Mouse (Mus musculus): ENCODE data around the gene Arhgap31. TPM values are rescaled to one million over a fixed set of nuclear protein-coding genes. Genes with fewer than 3 reads are reported as not detected.

The Arhgap31 gene
- total RNA-seq, 2 experiments from 2014 or later, result 34.8 to 48.2 TPM

DNA sequence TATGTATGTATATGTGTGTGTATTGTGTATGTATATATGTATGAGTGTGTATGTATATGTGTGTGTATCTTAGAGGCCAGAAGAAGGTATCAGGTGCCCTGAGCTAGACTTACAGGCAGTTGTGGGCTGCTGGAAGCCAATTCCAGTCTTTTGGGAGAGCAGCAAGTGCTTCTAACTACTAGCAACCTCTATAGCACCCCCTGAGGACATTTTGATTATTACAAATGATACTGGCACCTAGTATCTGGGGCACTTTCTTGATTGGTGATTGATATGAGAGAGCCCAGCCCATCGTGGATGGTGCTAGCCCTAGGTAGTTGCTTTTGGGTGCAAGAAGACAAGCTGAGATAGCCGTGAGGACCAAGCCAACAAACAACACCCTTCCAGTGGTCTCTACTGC is 90.8 kb downstream of the Arhgap31 start:
- no peak for DNase-seq (ENCODE audit: low spot score)
- intact Hi-C loops (cut with DNase I), result no loop called here

DNA sequence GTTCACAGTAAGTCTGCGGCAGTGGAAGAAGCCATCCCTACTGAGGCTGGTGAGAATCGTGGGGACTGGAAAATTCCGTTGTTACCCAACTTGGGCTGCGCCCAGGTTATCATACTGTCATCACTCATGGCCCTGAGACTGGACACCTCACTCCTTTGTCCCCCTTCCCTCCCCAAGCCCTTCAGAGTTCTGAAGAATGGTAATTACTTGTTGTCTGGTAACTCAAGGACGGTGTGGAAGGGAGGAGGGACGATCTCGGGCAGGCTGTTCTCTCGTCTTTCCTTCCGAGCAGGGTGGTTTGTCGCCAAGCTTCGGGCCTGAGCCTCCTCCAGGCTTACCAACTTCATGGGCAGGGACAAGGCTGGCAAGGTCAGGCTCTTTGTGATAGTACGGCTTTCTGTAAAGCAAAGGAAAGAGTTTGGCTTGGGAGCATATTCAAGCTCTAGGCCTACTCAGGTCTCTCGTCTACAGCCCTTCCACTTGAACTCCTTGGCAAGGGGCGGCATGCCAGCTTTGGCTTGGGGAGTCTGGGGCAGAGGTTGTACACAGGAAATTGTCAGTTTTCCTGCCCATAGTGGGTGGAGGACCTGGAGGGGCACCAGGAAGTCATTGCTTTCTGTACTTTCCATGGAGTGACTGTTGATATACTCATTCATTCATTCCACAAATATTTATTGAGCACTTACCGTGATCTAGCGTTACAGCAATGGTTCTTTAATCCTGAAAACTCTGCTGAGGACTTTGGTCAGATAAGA is 92.2 kb downstream of the Arhgap31 start:
- intact Hi-C loops (cut with DNase I), result no loop called here
- no peak for DNase-seq (ENCODE audit: low spot score)

DNA sequence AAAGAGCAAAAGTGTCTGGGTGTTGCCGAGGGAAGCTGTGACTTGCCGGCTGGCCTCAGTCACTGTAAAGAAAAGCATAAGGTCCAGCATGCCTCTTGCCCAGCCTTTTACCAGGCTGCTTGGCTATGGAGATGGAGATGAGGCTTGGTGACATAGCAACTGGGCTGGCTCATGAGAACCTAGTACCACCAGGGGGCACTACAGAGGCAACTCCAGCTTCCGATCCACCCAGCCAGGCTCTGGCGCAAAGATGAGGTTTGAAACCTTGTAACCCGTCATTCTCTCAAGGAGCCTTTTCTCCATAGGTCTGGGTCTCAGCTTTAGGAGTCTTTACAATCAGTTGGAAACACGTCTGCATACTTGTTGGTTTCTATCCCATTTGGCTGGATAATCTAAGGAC is 94.0 kb downstream of the Arhgap31 start:
- intact Hi-C loops (cut with DNase I), result loop anchor here (5.0 kb wide), 1 partner anchor 193 kb away; no protein-coding TSS in a partner anchor
- DNase-seq (ENCODE audit: low spot score), result peak; percentile 47

DNA sequence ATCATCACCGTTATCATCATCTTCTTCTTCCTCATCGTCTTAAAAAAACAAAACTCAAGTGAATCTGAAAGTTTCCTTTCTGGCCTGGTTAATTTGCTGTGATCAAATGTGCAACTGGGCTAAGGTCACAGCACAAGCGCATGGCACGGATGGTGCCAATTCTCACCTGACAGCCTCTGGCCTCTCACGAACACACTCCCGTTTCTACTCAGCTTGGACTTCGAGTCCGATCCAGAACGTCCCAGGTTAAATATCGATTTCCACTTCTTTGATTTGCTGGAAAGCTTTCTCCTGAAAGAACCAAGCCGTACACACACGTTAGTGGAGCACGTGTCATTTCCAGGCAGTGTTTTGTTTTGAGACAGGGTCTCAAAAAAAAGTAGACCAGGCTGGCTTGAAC is 95.1 kb downstream of the Arhgap31 start:
- DNase-seq (ENCODE audit: low spot score), result no peak
- intact Hi-C loops (cut with DNase I), result loop anchor here (5.0 kb wide), 1 partner anchor 194 kb away; no protein-coding TSS in a partner anchor

DNA sequence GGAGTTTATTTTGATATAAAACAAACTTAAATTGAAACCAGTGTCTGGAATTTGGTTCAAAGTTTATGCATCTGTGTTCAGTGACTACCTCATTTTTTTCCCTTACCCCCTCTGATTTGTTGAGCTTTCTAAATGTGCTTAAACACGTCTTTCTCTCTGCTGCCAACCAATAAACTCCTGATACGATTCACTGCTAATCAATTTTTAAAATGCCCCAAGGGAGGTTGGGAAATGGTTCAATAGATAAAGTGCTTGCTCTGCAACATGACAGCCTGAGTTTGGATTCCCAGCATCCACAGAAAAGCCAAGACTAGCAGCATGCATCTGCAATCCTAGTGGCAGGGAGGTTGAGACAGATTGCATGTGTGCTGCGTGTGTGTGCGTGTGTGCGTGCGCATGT is 99.4 kb downstream of the Arhgap31 start:
- intact Hi-C loops (cut with DNase I), result loop anchor here (5.0 kb wide), 1 partner anchor 51 kb away; no protein-coding TSS in a partner anchor
- no peak for DNase-seq (ENCODE audit: low spot score)

DNA sequence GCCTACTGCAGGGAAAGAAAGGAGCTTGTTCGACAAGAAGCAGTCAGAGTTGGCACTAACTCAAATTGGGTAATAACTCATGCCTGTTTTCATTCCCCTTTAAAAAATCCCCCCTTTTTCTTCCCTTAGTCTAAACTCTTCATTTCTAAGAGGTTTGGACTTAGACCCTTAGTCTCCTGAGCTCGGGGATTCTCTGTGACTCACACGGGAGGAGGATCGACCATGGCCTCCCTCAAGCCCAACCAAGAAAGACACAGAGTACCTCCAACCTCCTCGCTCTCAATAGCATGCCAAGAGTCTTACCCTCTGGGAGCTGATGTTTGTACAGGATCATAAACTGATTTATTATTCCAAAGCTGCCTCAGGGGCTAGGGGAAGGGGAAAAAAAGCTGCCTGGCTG is 100.4 kb downstream of the Arhgap31 start:
- intact Hi-C loops (cut with DNase I), result loop anchor here (5.0 kb wide), 1 partner anchor 50 kb away; no protein-coding TSS in a partner anchor
- DNase-seq (ENCODE audit: low spot score), result no peak

DNA sequence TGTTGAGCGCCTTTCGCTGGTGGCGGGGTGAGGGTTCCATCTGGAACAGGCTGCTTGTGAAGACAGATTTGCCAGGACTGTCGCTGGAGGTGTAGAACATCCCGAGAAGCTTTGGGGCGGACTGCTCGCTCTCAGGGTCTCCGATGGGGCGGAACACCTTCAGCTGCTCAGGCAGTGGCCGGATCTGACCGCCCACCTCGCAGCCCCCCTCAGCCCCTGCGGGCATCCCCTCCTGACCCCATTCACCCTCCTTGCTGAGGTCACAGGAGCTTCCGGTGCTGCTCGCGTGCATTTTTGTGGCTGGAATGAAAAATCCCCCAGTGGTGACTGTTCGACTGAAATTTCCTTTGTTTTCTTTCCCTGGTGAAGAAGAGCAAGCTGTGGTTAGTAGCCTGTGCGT is 104.0 kb downstream of the Arhgap31 start:
- intact Hi-C loops (cut with DNase I), result no loop called here
- no peak for DNase-seq (ENCODE audit: low spot score)

DNA sequence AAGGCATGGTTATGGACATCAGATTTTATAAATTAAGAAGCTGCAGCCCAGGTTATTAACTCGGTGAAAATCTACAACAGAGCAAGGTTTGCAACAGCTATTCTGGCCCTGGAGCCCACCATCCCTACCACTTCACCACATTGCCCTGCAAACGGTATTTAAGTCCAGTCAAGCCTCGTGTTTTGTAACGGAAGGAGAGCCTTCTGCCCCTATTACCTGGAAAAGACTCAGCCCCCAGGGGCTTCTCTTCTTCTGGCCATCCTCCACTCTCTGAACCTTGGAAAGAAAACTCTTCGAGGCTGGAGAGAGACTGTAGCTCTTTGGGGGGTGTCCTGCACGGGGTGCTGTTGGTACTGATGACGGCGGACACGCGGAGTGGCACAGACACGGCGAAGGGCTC is 104.4 kb downstream of the Arhgap31 start:
- intact Hi-C loops (cut with DNase I), result no loop called here
- DNase-seq (ENCODE audit: low spot score), result no peak

DNA sequence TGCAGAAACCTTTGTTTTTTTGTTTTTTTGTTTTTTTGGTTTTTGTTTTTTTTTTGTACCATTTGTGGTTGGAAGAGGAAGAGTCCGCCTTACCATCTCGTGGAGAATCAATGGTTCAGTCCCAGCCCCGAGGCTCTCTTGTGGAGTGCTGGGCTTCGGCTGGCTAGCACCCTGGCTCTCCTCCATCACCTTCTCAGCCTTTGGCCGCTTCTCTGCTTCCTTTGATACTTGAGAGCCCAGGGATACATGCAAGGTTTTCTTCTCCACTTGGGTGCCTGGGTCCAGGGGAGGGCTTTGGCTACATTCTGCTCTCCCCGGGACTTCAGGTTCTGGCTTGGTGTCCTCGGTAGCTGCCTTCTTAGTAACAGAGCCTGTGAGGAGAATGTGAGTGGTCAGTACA is 106.6 kb downstream of the Arhgap31 start:
- no peak for DNase-seq (ENCODE audit: low spot score)
- intact Hi-C loops (cut with DNase I), result no loop called here

DNA sequence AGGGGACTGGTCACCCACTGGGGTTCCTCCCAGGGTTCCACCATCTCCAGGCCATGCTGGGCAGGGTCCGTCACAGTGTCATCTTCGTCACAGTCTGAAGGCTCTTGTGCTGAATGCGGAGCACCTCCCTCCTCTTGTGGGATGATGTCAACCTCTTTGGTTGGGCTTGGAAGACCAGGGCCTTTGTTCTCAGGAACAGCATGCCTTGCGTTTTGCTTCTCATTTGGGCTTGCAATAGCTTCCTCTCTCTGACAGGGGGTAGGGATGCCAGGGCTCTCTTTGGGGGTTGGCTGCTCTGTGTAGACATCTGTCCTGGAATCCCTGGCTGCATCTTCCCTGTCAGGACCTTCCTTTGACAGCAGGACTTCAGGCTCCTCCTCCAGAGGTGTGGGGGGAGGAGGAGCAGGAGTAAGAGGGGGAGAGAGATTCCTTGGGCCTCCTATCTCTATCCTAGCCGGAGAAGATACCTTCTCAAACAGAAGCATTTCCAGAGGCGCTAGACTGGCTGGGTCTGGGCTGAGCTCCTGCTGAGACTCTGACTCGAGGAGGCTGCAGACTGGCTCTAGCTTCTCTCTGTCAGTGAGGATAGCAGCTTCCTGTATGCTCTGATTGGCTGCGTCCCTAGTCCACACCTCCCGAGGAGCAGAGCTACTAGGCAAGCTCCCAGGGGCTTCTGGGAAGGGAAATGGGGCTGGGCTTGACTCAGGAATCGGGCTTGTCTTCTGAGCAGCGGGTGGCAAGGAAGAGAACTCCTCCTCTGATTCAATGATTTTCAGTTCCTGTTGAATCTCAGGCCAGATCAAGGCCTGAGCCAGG is 109.9 kb downstream of the Arhgap31 start:
- DNase-seq (ENCODE audit: low spot score), result peak; percentile 46
- intact Hi-C loops (cut with DNase I), result no loop called here

DNA sequence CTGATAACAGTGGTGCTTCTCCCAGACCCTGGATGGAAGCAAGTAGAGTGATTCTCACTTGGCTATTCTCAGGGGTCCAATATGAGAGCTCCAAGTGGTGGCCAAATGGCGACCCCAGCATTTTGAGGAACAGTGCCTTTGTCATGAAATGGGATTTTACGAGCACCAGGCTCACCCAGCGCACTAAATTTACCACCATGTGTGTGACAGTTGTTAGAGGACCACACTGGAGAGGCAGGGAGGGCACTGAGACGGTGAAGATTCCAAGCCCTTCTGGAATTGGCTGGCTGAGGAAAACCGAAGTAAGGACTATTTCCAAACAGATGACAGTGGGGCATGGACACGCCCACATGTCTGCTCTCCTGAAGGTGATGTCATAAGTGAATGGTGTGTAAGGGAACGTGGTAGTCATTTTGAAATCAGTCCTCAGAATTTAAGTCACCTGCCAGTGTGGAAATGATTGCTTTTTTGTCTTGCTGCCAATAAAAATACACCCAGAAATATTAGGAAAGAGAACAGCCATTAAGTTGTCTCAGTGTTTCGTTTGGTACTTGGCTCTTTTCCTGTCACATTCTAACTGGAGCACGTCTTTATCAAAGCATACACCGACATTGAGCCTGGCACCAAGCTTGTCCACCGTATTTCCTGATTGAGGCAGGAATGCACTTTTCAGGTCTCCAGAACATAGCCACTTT is 113.9 kb downstream of the Arhgap31 start:
- DNase-seq (ENCODE audit: low spot score), result no peak
- intact Hi-C loops (cut with DNase I), result no loop called here

DNA sequence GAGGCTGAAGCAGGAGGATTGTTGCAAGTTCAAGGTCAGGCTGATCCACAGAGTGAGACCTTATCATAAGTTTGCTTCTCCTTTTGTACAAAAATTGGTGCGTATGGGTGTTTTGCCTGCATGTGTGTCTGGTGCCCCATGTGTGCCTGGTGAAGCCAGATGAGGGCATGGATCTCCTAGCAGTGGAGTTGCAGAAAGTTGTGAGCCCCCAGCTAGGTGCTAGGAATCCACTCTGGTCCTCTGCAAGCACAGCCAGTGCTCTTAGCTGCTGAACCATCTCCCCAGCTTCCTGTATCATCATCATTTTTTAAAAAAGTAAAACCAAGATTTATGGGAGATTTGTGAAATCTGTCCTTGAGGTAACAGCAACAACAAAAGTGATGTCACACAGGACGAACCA is 116.4 kb downstream of the Arhgap31 start:
- DNase-seq (ENCODE audit: low spot score), result no peak

DNA sequence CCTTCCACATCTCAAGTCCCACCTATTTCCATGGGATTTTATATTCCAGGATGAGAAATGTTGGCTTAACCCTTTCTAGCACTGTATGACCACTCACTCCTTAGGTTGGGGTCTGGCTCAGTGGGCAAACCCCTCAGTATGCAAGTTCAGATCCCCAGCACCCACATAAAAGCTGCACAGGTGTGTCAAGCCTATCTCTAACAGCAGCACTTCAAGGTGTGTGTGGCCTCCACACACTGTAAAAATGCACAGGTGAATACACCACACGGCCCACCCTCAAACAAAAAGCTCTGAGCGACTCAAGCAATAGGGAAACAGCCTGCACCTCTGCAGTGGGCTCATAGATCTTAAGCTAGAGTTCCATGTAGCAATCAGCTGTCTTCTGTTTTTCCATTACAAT is 117.0 kb downstream of the Arhgap31 start:
- intact Hi-C loops (cut with DNase I), result no loop called here
- DNase-seq (ENCODE audit: low spot score), result no peak

More for the DNA sequence above, 116.4 kb downstream of the Arhgap31 start:
- intact Hi-C loops (cut with DNase I), result no loop called here

DNA sequence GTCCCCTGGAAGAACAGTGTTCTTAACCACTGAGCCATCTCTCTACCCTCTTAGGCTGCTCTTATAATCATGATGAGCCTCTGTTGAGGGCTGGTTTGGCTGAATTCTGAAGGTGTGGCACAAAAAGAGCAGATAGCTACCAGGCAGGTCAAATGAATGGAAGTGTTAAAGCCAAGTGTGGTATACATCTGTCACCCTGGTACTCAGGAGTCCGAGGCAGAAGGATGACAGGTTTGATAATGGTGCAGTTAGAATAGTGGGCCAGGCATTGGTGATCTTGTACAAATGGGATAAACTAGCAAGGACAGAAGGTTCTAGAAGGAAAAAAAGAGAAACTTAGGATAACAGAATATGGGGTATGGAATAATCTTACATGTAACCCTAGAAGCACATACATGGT is 118.6 kb downstream of the Arhgap31 start:
- intact Hi-C loops (cut with DNase I), result no loop called here
- DNase-seq (ENCODE audit: low spot score), result no peak

DNA sequence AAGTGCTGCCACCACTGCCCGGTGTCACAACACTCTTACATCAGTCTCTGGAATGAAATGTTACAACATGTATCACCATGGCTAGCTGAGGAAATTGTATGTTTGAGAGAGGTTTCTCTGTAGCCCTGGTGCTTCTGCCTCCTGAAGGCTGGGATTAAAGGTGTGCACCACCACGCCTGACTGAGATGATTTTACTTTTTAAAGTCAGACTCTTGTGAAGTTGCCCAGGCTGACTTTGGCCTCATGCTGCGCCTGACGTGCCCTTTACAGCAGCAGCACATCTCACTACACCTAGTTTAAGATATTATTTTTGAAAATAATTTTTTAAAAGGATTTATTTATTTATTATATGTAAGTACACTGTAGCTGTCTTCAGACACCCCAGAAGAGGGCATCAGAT is 120.1 kb downstream of the Arhgap31 start:
- DNase-seq (ENCODE audit: low spot score), result no peak
- intact Hi-C loops (cut with DNase I), result no loop called here

DNA sequence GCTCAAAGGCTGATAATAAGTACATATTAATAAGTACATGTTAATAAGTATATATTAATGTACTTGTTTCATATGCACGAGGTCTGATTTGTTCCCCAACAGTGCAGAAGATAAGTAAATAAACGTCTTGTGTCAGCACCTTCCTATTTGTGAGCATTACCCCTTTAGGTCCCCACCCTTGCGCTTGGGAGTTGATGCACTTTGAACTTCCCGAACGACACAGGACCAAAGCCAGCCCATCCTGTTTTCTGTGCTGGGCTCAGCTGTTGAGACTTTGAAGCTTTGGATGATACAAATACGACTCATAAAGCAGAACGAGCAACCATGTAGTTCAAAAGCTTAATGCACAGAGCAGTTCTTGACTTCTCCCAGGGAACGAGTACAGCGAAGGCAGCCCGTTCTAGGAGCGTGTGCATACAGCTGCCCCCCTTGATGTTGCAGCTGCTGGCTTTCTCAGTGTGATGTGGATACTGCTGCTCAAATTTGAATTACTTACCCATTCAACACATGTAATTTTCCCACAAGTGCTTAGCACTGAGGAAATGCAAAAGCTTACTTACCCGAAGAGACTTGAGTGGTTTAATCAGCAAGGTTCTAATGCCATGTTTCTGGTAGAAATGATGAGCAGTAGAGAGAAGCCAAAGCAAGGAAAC is 120.9 kb downstream of the Arhgap31 start:
- intact Hi-C loops (cut with DNase I), result no loop called here
- DNase-seq (ENCODE audit: low spot score), result no peak

DNA sequence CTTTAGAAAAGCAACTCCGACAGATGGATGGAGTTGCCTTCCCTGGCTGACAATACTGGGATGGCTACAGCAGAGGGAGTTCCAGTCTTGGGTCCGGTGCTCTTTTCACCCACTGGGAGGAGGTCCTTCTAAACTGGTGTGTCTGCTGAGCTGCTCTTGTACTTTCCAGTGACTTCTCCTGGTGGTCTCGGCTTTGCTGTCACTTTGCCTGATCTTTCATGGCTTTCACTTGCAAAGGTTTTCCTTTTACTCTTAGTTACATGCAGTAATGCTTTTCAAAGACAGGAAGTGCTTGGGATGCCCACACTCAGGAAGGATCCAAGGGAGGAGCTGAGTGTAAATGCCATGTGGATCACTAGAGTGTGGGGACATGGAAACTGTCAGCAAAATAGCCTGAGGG is 121.6 kb downstream of the Arhgap31 start:
- intact Hi-C loops (cut with DNase I), result no loop called here
- DNase-seq (ENCODE audit: low spot score), result no peak

DNA sequence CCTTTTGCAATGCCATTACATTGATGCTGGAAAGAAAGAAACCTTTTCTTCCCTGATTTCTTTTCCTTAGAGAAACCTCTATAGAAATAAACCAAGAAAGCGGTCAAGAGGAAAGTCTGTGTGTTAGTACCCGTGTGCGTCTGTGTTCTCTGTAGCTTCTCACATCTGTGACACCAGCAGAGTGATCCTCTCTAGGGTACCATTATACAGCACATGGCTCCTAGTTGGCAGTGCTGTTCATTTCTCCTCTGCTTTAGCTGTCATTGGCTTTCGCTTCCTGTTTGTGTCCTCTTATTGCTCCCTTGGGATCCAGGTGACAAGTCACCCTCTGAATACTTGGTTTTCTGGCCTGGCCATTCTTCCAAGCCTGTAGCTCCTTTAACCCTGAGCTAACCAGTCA is 125.5 kb downstream of the Arhgap31 start:
- intact Hi-C loops (cut with DNase I), result no loop called here
- no peak for DNase-seq (ENCODE audit: low spot score)

DNA sequence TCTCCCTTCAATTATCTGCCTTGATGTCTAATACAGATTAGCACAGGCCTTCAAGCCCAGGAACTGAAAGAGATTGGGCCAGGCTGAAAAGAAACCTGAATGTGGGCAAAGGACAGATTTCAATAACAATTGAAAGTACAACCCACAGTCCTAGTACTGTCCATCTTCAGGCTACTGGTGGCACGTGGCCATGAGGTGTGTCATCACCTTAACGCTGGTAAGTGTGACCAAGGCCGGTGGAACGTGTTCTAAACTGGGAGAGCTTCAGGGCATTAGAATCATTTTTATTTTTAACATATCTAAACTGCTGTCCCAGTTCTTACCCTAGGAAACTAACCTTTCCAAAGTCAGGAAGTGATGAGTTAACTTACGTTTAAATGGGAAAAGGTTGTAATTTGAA is 125.9 kb downstream of the Arhgap31 start:
- intact Hi-C loops (cut with DNase I), result no loop called here
- DNase-seq (ENCODE audit: low spot score), result no peak

DNA sequence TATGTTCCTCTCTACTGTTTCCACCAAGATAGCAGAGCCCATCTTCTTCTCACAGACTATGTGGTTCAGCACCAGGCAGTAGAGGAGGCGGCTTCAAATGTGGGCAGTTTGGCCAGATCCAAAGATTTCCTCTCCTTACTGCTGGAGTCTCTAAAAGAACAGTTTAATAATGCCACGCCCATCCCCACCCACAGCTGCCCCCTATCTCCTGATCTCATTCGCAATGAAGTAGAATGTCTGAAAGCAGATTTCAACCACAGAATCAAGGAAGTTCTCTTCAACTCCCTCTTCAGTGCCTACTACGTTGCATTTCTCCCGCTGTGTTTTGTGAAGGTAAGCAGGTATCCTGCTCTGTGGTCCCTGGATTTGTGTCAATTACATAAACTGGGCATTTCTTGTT is 127.9 kb downstream of the Arhgap31 start:
- intact Hi-C loops (cut with DNase I), result no loop called here
- no peak for DNase-seq (ENCODE audit: low spot score)

Data from heart, postnatal 25 days (tissue).